Mouse (Mus musculus) monocyte, adult 59 days (primary cell): ENCODE results near the gene Llgl1. TPM values are rescaled to one million over a fixed set of nuclear protein-coding genes. Genes with fewer than 3 reads are reported as not detected.

ENCODE experiments used
- total RNA-seq, 2 experiments: library from RNA; stranded (reverse); gene quantifications; one replicate each; pipeline ENCODE4 v1.2.4; 2023

The Llgl1 gene
- 10 to 100 TPM; 23.9 to 25.6 TPM for total RNA-seq

DNA sequence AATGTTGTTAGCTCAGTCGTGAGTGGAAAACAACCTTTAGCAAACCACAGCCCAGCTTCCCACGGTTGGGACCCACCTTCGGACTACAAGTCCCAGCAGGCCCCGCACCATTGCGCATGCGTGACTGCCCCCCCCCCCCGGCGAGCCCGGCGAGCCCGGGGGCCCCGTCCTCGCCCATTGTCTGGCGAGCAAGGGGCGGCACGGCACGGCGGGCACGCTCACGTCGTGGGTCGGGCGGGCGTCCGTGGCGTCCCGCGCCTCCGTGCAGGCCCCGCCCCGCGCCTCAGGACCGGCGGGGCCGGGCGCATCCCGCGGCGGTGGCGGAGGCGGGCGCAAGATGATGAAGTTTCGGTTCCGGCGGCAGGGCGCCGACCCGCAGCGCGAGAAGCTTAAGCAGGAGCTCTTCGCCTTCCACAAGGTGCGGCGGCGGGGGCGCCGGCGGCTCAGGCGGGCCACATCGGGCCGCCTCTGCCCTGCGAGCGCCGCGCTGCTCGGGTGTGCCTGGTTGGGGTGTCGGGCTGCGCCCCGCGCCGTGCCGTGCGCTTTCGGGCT is at the start of gene Llgl1:
Gene Llgl1 (plus strand): TSS at position 200 of the 552 bp plus-strand sequence.

DNA sequence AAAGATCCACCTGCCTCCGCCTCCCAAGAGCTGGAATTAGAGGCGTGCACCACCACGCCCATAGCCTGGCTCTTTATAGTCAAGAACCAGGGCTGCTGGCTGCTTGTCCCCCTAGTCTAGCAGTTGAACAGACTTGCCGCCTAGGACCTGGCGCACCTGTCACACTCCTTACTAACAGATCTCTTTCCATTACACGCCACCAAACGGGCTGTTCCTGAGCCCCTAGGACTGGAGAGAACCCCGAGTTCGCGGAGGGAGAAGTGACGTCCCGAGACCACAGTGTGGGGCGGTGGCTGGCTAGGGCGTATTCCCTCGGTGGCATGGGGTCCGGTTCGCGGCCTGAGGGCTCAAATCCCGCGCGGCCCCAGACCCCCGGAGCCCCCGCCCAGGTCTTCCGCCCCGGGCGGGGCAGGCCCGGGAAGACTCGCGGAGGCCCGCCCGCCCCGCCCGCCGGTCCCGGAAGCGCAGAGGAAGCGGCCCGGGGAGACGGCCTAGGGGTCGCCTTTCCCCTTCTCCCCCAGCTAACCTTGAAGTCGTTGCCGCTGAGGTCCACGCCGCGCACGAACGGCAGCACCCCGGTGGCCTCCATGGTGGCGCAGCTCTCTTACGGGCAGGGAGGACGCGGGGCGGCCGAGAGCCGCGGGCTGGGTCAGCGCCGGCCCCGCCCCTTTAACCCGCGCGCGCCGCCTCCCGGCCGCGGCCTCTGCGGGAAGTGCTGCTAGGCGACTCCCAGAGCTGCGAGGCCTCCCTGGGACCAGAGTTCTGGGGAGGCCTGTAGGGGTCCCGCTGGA is 27.3 kb downstream of the Llgl1 start, which contains the start of gene Flii:
Gene Flii (minus strand): TSS at position 663 of the 791 bp plus-strand sequence.

DNA sequence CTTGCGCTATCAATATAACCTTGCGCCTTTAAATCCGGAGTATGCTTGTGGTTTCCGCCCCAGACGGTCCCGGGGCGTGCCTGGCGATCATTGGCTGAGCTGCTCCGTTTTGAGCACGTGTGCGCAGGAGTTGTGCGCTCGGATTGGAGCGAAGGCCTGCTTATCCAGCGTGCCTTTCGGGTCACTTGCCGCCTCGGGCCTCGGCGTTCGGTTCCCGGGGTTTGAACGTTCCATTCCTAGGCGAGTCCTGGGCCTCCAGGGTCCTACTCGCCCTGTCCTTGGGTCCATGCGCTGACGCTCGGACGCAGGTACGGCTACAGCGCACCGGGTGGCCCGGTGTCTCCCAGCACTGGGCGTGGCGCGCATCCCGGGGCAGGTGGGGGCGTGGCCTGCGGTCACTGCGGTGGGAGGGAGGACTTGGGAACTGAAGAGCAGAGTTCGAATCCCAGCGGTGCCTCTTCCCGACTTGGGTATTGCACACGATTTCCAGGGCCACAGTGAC is 28.8 kb downstream of the Llgl1 start, which contains the start of gene Mief2:
Gene Mief2 (plus strand): TSS at position 139 of the 502 bp plus-strand sequence.

Other genes with a start within 250 kb of the Llgl1 start
- gene Drg2, start 245.1 kb upstream of the Llgl1 start, total RNA-seq: 10 to 100 TPM; 31.7 to 38.2 TPM
- under 1 TPM; 0.24 to 0.29 TPM for gene Myo15, start 230.4 kb upstream of the Llgl1 start, total RNA-seq
- gene Alkbh5, start 163.3 kb upstream of the Llgl1 start, total RNA-seq: 10 to 100 TPM; 57.3 to 58.0 TPM
- 100 to 1,000 TPM; 266 to 269 TPM for gene Flii, start 27.5 kb downstream of the Llgl1 start, total RNA-seq
- gene Mief2, start 28.7 kb downstream of the Llgl1 start, total RNA-seq: 10 to 100 TPM in 1 of 2 experiments, 1 to 10 TPM in 1; 9.2 to 12.3 TPM
- gene Top3a, start 77.6 kb downstream of the Llgl1 start, total RNA-seq: 10 to 100 TPM; 14.8 to 15.6 TPM
- 10 to 100 TPM; 51.7 to 52.9 TPM for gene Smcr8, start 77.8 kb downstream of the Llgl1 start, total RNA-seq
- 1 to 10 TPM; 6.7 to 9.6 TPM for gene Shmt1, start 112.0 kb downstream of the Llgl1 start, total RNA-seq
- gene Dhrs7b, start 130.9 kb downstream of the Llgl1 start, total RNA-seq: 10 to 100 TPM; 11.3 to 12.0 TPM
- 10 to 100 TPM; 24.8 to 26.0 TPM for gene Tmem11, start 179.5 kb downstream of the Llgl1 start, total RNA-seq
- gene Natd1, start 215.0 kb downstream of the Llgl1 start, total RNA-seq: 10 to 100 TPM; 12.7 to 12.8 TPM
- 10 to 100 TPM; 68.1 to 69.5 TPM for gene Map2k3, start 232.3 kb downstream of the Llgl1 start, total RNA-seq